Mouse (Mus musculus): Measurements from ENCODE around the gene P2rx3.

DNA sequence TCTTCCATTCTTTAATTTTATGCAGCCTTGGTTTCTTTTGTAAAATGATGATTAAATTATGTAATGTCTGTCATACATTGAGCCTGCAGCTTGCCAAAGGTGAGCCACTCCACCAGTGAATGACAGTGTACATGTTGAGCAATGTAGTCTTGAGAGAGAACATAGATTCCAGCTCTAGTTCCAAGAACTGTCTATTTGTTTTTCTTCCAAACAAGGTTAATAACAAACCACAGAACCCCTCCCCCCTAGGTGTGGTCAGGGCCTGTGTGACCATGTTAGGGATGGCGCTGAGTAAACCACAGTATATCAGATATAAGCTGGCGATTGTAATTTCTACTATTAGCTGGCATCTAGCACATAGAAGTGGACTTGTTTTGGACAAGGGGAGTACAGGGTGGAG, 40.9 kb downstream of the P2rx3 start:
- no peak for TF ChIP-seq GATA1 (IDR thresholded peaks at IDR 0.05; ENCODE audit: borderline replicate concordance, low read length)
- no peak for TF ChIP-seq FLI1 (IDR thresholded peaks at IDR 0.05; ENCODE audit: low read length)

Measured in megakaryocyte, embryonic 14.5 days (primary cell).